7 mouse cellular contexts compared by ENCODE assay signal in the genomic region with DNA sequence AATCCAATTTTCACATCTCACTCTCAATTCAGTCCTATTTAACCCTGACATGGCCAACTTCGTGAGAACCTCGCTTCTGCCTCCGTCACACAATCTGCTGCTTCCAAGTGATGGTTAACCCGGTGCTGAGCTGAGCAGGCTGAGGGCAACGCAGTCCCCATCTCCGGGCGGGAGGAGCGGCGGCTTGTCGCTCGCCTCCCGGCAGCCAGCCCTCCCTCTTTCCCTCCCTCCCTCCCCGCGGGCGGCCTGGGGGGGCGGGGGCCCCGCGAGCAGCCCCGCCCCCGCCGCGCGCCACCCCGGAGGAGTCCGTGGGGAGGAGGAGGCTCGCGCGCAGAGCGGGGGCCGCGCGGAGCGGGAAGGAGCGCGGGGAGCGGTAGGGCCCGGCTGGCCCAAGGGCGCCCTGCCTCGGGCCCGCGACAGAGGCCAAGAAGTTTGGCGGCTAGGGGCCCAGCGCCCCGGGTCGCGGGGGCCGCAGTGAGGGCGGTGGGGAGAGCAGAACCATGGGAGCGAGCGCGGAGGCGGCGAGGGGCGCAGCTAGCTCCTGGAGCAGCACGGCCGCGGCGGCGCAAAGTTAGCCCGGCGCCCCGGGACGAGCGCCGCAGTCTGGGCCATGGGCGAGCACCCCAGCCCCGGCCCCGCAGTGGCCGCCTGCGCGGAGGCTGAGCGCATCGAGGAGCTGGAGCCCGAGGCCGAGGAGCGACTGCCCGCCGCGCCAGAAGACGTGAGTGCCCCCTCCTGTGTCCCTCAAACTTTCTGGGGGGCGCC. TPM values are rescaled to one million over a fixed set of nuclear protein-coding genes. Genes with fewer than 3 reads are reported as not detected.
DNase-seq lines count a peak whose midpoint lies in the region; ATAC-seq and TF ChIP-seq lines count a peak whose summit lies in the region.

A gene (plus strand): TSS at position 362 of the 765 bp plus-strand sequence.

- DNase-seq in adrenal gland, adult 2 months: peak; percentile 84
- peak; percentile 98 for DNase-seq in heart, adult 11 months
- DNase-seq in limb, embryonic 10.5 days (ENCODE audit: low spot score): peak; percentile 71

- no peak for TF ChIP-seq POLR2A in cortical plate, adult 2 months (IDR thresholded peaks at IDR 0.05; ENCODE audit: extremely low read depth, insufficient read depth, low read length)
- TF ChIP-seq POLR2A in small intestine, adult 2 months (IDR thresholded peaks at IDR 0.05; ENCODE audit: low read depth, low read length): peak; percentile 47

- peaks cover 30% of the 10 kb centered on the region for H3K27me3 ChIP-seq in intestine, embryonic 16.5 days (replicated peaks; ENCODE audit: control insufficient read depth, insufficient read depth, low read length)
- H3K27me3 ChIP-seq in limb, embryonic 10.5 days (ENCODE audit: low read depth, poor library complexity, severe bottlenecking): peaks cover 82% of the 10 kb centered on the region
- H3K27me3 ChIP-seq in midbrain, embryonic 13.5 days: peaks cover 6% of the 10 kb centered on the region; the same call in 1 of the 2 replicates
- H3K27me3 ChIP-seq in small intestine, adult 2 months (ENCODE audit: control insufficient read depth, insufficient read depth, low read length): peaks cover 41% of the 10 kb centered on the region

- H3K4me3 ChIP-seq in cortical plate, adult 2 months (ENCODE audit: insufficient read depth, low read length): peak within 1 kb of the TSS; percentile 44
- peak within 1 kb of the TSS; percentile 72 for H3K4me3 ChIP-seq in intestine, embryonic 16.5 days (ENCODE audit: low read length)
- H3K4me3 ChIP-seq in limb, embryonic 10.5 days: peak within 1 kb of the TSS; percentile 81
- peak within 1 kb of the TSS; percentile 78 for H3K4me3 ChIP-seq in midbrain, embryonic 13.5 days (replicated peaks)
- H3K4me3 ChIP-seq in small intestine, adult 2 months (ENCODE audit: low read depth, low read length): peak within 1 kb of the TSS; percentile 82

- H3K27ac ChIP-seq in cortical plate, adult 2 months (ENCODE audit: insufficient read depth, low read length): no peak within 1 kb of the TSS
- H3K27ac ChIP-seq in intestine, embryonic 16.5 days (ENCODE audit: low read length): peak within 1 kb of the TSS; percentile 14; the same call in 1 of the 2 replicates
- peak within 1 kb of the TSS; percentile 76 for H3K27ac ChIP-seq in limb, embryonic 10.5 days
- H3K27ac ChIP-seq in midbrain, embryonic 13.5 days: peak within 1 kb of the TSS; percentile 87
- H3K27ac ChIP-seq in small intestine, adult 2 months (ENCODE audit: insufficient read depth, low read depth, low read length): no peak within 1 kb of the TSS

- peak within 1 kb of the TSS; percentile 99 for H3K4me2 ChIP-seq in intestine, embryonic 16.5 days (ENCODE audit: low read depth, low read length)
- peak within 1 kb of the TSS; percentile 99 for H3K4me2 ChIP-seq in midbrain, embryonic 13.5 days (replicated peaks)

- peak; percentile 67 for ATAC-seq in intestine, embryonic 16.5 days
- ATAC-seq in midbrain, embryonic 13.5 days: peak; percentile 65

- 0 out of 2 replicates have a peak, but pooled peaks cover 3% of the 10 kb centered on the region for H3K4me1 ChIP-seq in cortical plate, adult 2 months (ENCODE audit: control insufficient read depth, insufficient read depth, low read length)
- H3K4me1 ChIP-seq in intestine, embryonic 16.5 days (ENCODE audit: control insufficient read depth, insufficient read depth, low read length): peaks cover 15% of the 10 kb centered on the region
- H3K4me1 ChIP-seq in limb, embryonic 10.5 days: peaks cover 34% of the 10 kb centered on the region
- H3K4me1 ChIP-seq in midbrain, embryonic 13.5 days (replicated peaks): peaks cover 45% of the 10 kb centered on the region
- peaks cover 9% of the 10 kb centered on the region; the same call in 1 of the 2 replicates for H3K4me1 ChIP-seq in small intestine, adult 2 months (ENCODE audit: control insufficient read depth, insufficient read depth, insufficient read length, low read length)

- H3K9me3 ChIP-seq in intestine, embryonic 16.5 days (ENCODE audit: control insufficient read depth, low read length): no peaks in the 10 kb centered on the region
- H3K9me3 ChIP-seq in limb, embryonic 10.5 days (replicated peaks): no peaks in the 10 kb centered on the region
- no peaks in the 10 kb centered on the region for H3K9me3 ChIP-seq in midbrain, embryonic 13.5 days

- no peaks in the 10 kb centered on the region for H3K36me3 ChIP-seq in intestine, embryonic 16.5 days (ENCODE audit: control insufficient read depth, insufficient read depth, low read length)
- H3K36me3 ChIP-seq in limb, embryonic 10.5 days: no peaks in the 10 kb centered on the region
- no peaks in the 10 kb centered on the region for H3K36me3 ChIP-seq in midbrain, embryonic 13.5 days
- no peaks in the 10 kb centered on the region for H3K36me3 ChIP-seq in small intestine, adult 2 months (ENCODE audit: control insufficient read depth, insufficient read depth, low read length)

- WGBS in intestine, embryonic 16.5 days: under 1% methylated on average over 61 of the region's 81 CpGs
- WGBS in limb, embryonic 10.5 days: under 1% methylated on average over 78 of the region's 81 CpGs
- under 1% methylated on average over 73 of the region's 81 CpGs for WGBS in midbrain, embryonic 13.5 days
- 1% methylated on average over 65 of the region's 81 CpGs for WGBS in small intestine, adult 2 months

- H3K9ac ChIP-seq in intestine, embryonic 16.5 days (ENCODE audit: low read depth, low read length): peak within 1 kb of the TSS; percentile 75
- H3K9ac ChIP-seq in midbrain, embryonic 13.5 days (replicated peaks): peak within 1 kb of the TSS; percentile 87

- no peak for TF ChIP-seq CTCF in cortical plate, adult 2 months (IDR thresholded peaks at IDR 0.05; ENCODE audit: extremely low read depth, insufficient read depth, low read length)
- TF ChIP-seq CTCF in small intestine, adult 2 months (IDR thresholded peaks at IDR 0.05; ENCODE audit: extremely low read depth, insufficient read length, insufficient replicate concordance, low read depth, low read length): no peak

RNA-seq across cellular contexts. Expression of the gene that starts here (rescaled TPM):
- total RNA-seq in adrenal gland, adult 2 months (2021): 1 to 10 TPM; 1.3 to 4.9 TPM
- 1.3 and 2.6 TPM in 2 replicates for polyA plus RNA-seq in adrenal gland, adult 2 months (2012; rRNA removed)
- polyA plus RNA-seq in cortical plate, adult 2 months (2012; rRNA removed): 7.5 and 8.4 TPM in 2 replicates
- 2.0 and 2.1 TPM in 2 replicates for polyA plus RNA-seq in intestine, embryonic 16.5 days (2015; fragmentation: Nextera tagmentation; extraction: Ambion mirVana)
- 0.34 and 0.85 TPM in 2 replicates for polyA plus RNA-seq in limb, embryonic 10.5 days (2016; fragmentation: Nextera tagmentation; extraction: Ambion mirVana)
- 15.3 and 28.0 TPM in 2 replicates for polyA plus RNA-seq in midbrain, embryonic 13.5 days (2015; fragmentation: Nextera tagmentation; extraction: Ambion mirVana)
- 1.1 and 1.5 TPM in 2 replicates for polyA plus RNA-seq in small intestine, adult 2 months (2012; rRNA removed)

Comparison
In these comparisons a context has a peak if more than half of its experiments do, and no peak if none do; other contexts are left out.
1. Peak in DNase-seq, H3K4me3 ChIP-seq and H3K27ac ChIP-seq in limb, embryonic 10.5 days; RNA of the gene not detected or under 1 TPM.
2. H3K27ac ChIP-seq: peak in intestine, embryonic 16.5 days (single experiment) and midbrain, embryonic 13.5 days (single experiment); none in cortical plate, adult 2 months (single experiment) and small intestine, adult 2 months (single experiment).
3. Peak in every context shown above with its lines, with median percentiles within 50 percentile points of each other: DNase-seq and H3K4me3 ChIP-seq.